Mouse (Mus musculus) ES-E14 (cell line): Measurements from ENCODE around the gene Pagr1b. TPM values are rescaled to one million over a fixed set of nuclear protein-coding genes. Genes with fewer than 3 reads are reported as not detected.

Experiments used
- DNase-seq: peaks from one replicate; pipeline ENCODE4 v3.0.0-alpha.2; 2013; ENCODE audit warnings: low read depth, low spot score
- H3K27ac ChIP-seq: 2 replicates; pipeline ENCODE4 v1.5.1; 2012; ENCODE audit warnings: low read depth, mild to moderate bottlenecking, low read length, moderate library complexity, mixed read lengths; ENCODE audit not compliant: poor library complexity, insufficient read depth, severe bottlenecking
- H3K36me3 ChIP-seq: 2 replicates; pipeline ENCODE4 v1.6.1; 2012; ENCODE audit warnings: mild to moderate bottlenecking, low read length, moderate library complexity, mixed read lengths; ENCODE audit not compliant: control insufficient read depth, poor library complexity, insufficient read depth, severe bottlenecking
- H3K4me1 ChIP-seq, 2 experiments: fragments of 150-350 bp in 1 of 2; sonication (generic) in 1 of 2; 2 replicates each; pipeline ENCODE4 v1.6.1; 2012; ENCODE audit warnings: low read length in 2 of 2, mild to moderate bottlenecking in 1 of 2, mixed read lengths in 1 of 2; ENCODE audit not compliant: control insufficient read depth in 2 of 2, insufficient read depth in 2 of 2, poor library complexity in 1 of 2
- H3K4me3 ChIP-seq, 2 experiments: fragments of 150-350 bp in 1 of 2; sonication (generic) in 1 of 2; 2 replicates each; pipeline ENCODE4 v1.5.1; 2012; ENCODE audit warnings: low read length in 2 of 2, low read depth in 1 of 2, mild to moderate bottlenecking in 1 of 2, mixed read lengths in 1 of 2; ENCODE audit not compliant: insufficient read depth in 1 of 2, poor library complexity in 1 of 2, severe bottlenecking in 1 of 2
- H3K9ac ChIP-seq: 2 replicates; pipeline ENCODE4 v1.6.1; 2012; ENCODE audit warnings: low read depth, mild to moderate bottlenecking, low read length, mixed read lengths; ENCODE audit not compliant: poor library complexity, insufficient read depth, severe bottlenecking
- H3K9me3 ChIP-seq: fragments of 150-350 bp; sonication (generic); 2 replicates; pipeline ENCODE4 v1.6.1; 2012; ENCODE audit warnings: low read depth, mild to moderate bottlenecking, low read length; ENCODE audit not compliant: control insufficient read depth, insufficient read depth
- CHD2 ChIP-seq: IDR thresholded peaks from 2 replicates; pipeline ENCODE4 v1.6.1; 2014; ENCODE audit warnings: mild to moderate bottlenecking, low read depth, low read length, inconsistent platforms
- HCFC1 ChIP-seq: IDR thresholded peaks from 2 replicates; pipeline ENCODE4 v1.6.1; 2012; ENCODE audit warnings: low read length, inconsistent platforms, borderline replicate concordance; ENCODE audit not compliant: insufficient read depth
- MAFK ChIP-seq: IDR thresholded peaks from 2 replicates; pipeline ENCODE4 v1.6.1; 2014; ENCODE audit warnings: mild to moderate bottlenecking, low read depth, low read length, inconsistent platforms; ENCODE audit not compliant: insufficient read depth
- ZC3H11A ChIP-seq: IDR thresholded peaks from 2 replicates; pipeline ENCODE4 v1.6.1; 2012; ENCODE audit warnings: low read depth, mild to moderate bottlenecking, inconsistent platforms, low read length, borderline replicate concordance
- ZNF384 ChIP-seq: IDR thresholded peaks from 2 replicates; pipeline ENCODE4 v1.6.1; 2012; ENCODE audit warnings: low read depth, low read length, inconsistent platforms
- in situ Hi-C, 2 experiments: fragments of 600-800 bp; cut with MboI; formaldehyde crosslinking; loops; one replicate each; pipeline ENCODE4 v1.15.1; 2025; ENCODE audit warnings: low sequenced_read_pairs in 2 of 2, inconsistent platforms in 1 of 2; ENCODE audit not compliant: unreplicated experiment in 2 of 2
- total RNA-seq: library from RNA; depleted of rRNA; stranded (reverse); fragments of 300-350 nt; gene quantifications from 2 replicates; pipeline ENCODE4 v1.2.3, GENCODE M21; 2012

Pagr1b gene
- total RNA-seq, 1 experiment = 1.3 TPM

- in situ Hi-C loops = no loop called here
- peak overlapping the region in 1 of 2 experiments; percentile 87; a peak in 3 of 4 replicates for H3K4me3 ChIP-seq
- H3K27ac ChIP-seq = no peak overlapping the region
- TF ChIP-seq HCFC1 = no peak
- TF ChIP-seq CHD2 = no peak
- TF ChIP-seq MAFK = no peak
- TF ChIP-seq ZNF384 = no peak
- TF ChIP-seq ZC3H11A = no peak
- H3K36me3 ChIP-seq = peaks cover 43% of the 10 kb centered on the region
- no peaks in the 10 kb centered on the region for H3K9me3 ChIP-seq
- peak overlapping the region; percentile 90 for H3K9ac ChIP-seq
- H3K4me1 ChIP-seq = peaks cover 7 to 11% of the 10 kb centered on the region in 2 experiments; a peak in 2 of 4 replicates
- DNase-seq = no peak
Observed at GRCm38 (mm10) chr7:127023272-127023691, 7.0 kb upstream of the Pagr1b start.

DNA sequence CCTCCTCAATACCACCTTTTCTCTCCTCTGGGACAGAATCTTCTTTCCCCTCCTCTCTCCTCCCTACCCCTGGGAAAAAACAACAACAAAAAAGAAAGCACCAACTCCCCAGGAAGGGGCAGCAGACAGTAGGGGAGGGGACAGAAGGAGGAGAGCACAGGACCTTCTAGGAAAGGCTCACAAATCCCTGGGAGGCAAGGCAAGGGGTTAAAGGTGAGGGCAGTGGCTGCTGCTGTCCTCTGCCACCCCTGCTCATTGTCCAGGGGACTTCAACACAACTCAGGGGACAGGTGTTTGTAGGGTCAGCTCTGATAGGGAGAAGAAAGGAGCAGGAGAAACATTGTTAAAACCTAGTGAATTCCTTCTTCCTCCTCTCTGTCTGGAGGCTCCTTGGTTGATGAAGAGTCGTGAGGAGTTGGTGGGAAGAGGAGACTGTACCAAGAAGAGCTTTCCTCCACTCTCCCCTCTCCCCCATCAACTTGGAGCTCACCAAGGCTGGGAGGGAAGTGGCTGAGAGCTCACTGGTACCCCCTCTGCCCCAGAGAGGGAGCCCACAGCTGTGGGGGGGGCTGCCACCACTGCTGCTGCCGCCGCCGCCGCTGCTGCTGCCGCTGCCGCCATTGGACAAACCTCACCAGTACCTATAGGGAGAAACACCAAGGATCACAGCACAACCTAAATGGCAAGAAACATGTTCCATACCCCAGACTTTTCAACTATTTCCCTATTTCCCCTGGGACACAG, 6.4 kb upstream of the Pagr1b start:
- peak overlapping the region; percentile 24 for H3K27ac ChIP-seq
- in situ Hi-C loops = no loop called here

DNA sequence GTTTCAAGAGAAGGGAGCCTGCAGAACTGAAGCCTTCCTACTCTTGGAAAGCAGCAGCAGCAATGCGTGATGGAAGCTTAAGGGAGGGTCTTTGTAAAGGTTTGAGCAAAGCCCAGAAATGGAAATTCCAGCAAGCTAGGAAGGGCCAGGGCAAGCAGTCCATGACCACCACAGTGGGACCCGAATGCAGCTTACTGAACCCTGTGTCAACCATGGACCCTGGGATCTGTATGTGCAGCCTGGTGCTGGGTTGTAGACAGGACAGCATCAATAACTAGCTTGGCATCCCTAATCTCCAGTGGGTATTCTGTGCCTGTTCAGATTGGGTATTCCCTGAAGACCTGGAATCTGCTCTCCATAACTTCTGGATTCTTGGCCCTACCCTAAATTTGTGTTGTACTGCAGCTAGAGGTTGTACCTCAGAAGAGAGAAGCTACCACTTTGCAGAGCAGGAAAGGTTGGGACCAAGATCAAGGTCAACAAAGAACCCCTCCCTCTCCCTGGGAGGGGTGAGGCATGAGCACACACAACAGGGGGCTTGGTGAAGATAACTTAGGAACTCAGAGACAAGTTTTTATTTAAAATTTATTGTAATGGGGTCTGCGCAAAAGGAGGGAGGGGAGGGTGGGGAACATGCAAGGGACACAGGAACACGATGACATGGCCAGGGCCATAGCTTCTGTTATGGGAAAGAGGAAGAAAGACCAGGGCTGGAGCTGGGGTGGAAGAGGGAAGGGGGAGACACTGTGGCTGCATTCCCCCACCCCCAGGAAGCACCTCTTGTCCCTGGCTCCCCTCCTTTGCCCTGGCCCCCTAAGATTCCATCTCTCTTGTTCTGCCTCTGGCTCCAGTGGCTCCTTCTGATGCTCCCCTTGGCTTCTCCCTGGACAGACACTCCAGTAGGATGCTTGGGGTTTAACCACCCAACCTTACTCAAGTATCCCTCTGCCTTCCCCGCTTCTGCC, 5.6 kb upstream of the Pagr1b start:
- Histone ChIP-seq H3K36me3 (peaks cover 36% of the 10 kb centered on the region), H3K9me3 (no peaks in the 10 kb centered on the region), H3K4me1 (peaks cover 5 to 11% of the 10 kb centered on the region in 2 experiments; a peak in 2 of 4 replicates), H3K9ac (peak overlapping the region; percentile 31; the same call in 1 of the 2 replicates), H3K4me3 (peak overlapping the region; percentile 60 to 62), H3K27ac (no peak overlapping the region)
- no peak for TF ChIP-seq ZNF384
- no peak for TF ChIP-seq HCFC1
- TF ChIP-seq MAFK = no peak
- TF ChIP-seq CHD2 = 0 out of 2 replicates have a peak, but pooled peaks have one; percentile 22
- TF ChIP-seq ZC3H11A = no peak
- in situ Hi-C loops = no loop called here
- DNase-seq = no peak

More for the DNA sequence above, 6.4 kb upstream of the Pagr1b start:
- Histone ChIP-seq H3K9ac (peak overlapping the region; percentile 90), H3K36me3 (peaks cover 37% of the 10 kb centered on the region), H3K4me3 (peak overlapping the region in 1 of 2 experiments; percentile 87; a peak in 3 of 4 replicates), H3K4me1 (peaks cover 5 to 11% of the 10 kb centered on the region in 2 experiments; a peak in 2 of 4 replicates), H3K9me3 (no peaks in the 10 kb centered on the region)
- DNase-seq = no peak
- TF ChIP-seq MAFK (no peak), ZC3H11A (no peak), CHD2 (no peak), ZNF384 (no peak), HCFC1 (no peak)

DNA sequence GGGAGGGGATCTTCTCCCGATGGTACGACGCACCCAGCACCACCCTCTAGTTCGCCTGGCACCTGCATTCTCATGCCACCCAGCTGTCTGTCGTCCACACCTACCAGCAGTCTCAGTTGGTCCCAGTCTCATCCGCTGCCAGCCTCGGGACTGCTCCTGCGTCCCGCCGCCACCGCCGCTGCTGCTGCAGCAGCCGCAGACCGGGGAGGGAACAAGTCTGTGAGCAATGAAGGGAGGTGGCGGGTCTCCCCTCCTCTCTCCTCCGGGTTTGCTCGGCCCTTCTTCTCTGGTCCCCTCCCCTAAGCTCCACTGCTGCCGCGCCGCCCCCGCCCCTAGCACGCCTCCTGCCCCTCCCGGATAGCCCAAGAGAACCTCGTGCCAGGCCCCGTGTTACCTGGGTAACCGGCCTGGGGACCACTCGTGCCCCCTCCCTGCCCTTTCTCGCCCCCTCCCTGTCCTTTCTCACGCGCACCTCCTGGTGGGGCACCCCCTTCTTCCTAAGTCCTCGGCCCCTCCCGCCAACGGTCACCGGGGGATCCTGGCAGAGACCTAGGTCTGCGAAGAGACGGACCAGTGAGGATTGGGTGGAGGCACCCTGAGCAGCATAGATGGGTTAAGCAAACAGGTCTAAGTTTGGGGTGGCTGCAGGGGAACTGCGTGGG, 4.7 kb upstream of the Pagr1b start, which contains the start of the genes Gm42742 and Prrt2:
TSS of gene Gm42742 (minus strand) at position 197 of the 662 bp plus-strand sequence.
TSS of gene Prrt2 (minus strand) at position 311 of the 662 bp plus-strand sequence.
- Histone ChIP-seq H3K27ac (peak within 1 kb of the TSS; percentile 52), H3K9ac (peak within 1 kb of the TSS; percentile 31), H3K36me3 (peaks cover 36% of the 10 kb centered on the region), H3K4me3 (peak within 1 kb of the TSS; percentile 60 to 62), H3K9me3 (no peaks in the 10 kb centered on the region), H3K4me1 (peaks cover 5 to 11% of the 10 kb centered on the region in 2 experiments; a peak in 2 of 4 replicates)
- in situ Hi-C loops = no loop called here
- TF ChIP-seq MAFK (no peak), CHD2 (no peak), HCFC1 (no peak), ZNF384 (no peak), ZC3H11A (no peak)
- DNase-seq = no peak
